Mouse (Mus musculus) monocyte, adult 5-6 weeks (primary cell): ENCODE measurements around the gene Klk1b8. TPM values are rescaled to one million over a fixed set of nuclear protein-coding genes. Genes with fewer than 3 reads are reported as not detected.
A peak's percentile ranks its signal among the peaks of the same experiment; 100 is the strongest.
"Not testable (repeated sequence)": the region's sequence is repeated elsewhere in the genome, so short reads cannot be mapped to it uniquely, and the experiment has no call there.

Experiments
- ATAC-seq: fragments of 153-309, 156-312 bp; replicated peaks from 2 replicates; pipeline ENCODE4 v1.8.0; 2017; ENCODE audit warnings: mild to moderate bottlenecking; ENCODE audit not compliant: low TSS enrichment, insufficient number of reproducible peaks, severe bottlenecking, poor library complexity, low FRiP score
- total RNA-seq: library from RNA; stranded (forward); fragments of 200-1000, 200-491, 200-594 nt; gene quantifications from 3 replicates; pipeline ENCODE4 v1.2.3, GENCODE M21; 2017

The Klk1b8 gene
- not detected in 3 replicates for total RNA-seq

DNA sequence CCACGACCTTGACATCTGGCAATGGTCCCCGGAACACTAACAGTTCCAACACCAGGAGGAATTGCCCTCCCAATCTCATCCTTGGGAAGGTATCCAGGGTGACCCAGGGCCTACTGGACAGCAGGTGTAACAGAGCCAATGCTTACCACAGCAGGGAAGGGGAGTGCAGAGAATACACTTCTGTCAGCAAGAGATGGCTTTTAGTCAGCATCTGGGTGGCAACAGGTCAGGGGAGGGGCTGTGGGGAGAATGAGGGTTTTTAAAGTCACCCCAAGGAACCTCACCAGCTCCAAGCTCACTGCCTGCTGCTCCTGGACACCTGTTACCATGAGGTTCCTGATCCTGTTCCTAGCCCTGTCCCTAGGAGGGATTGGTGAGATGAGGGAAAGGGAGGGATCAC is at the start of gene Klk1b8:
TSS of gene Klk1b8 (plus strand) at position 301 of the 400 bp plus-strand sequence.
- ATAC-seq = no peak

GRCm38 (mm10) chr7:43914821-43915220 is 35.6 kb upstream of the Klk1b8 start:
- ATAC-seq = no peak

GRCm38 (mm10) chr7:43918426-43918825 is 32.0 kb upstream of the Klk1b8 start:
- ATAC-seq = no peak

DNA sequence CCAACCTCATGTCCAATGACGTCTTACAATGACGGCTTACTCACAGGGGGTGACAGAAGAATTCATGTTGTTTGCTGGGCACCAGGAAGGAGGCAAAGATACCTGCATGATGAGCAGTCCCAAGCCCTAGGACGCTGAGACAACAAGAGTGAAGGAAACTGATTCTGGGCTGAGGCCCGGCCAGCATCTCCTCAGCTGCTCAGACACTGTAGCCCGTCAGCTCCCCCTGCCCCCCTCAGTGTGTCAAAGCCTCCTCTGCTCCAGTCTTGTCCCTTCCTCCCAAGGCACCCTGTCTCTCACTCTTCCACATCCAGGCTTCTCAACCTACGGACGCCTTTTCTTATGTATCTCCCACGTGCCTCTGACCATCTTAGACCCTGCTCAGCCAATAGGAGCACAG is 31.6 kb upstream of the Klk1b8 start:
- no peak for ATAC-seq

DNA sequence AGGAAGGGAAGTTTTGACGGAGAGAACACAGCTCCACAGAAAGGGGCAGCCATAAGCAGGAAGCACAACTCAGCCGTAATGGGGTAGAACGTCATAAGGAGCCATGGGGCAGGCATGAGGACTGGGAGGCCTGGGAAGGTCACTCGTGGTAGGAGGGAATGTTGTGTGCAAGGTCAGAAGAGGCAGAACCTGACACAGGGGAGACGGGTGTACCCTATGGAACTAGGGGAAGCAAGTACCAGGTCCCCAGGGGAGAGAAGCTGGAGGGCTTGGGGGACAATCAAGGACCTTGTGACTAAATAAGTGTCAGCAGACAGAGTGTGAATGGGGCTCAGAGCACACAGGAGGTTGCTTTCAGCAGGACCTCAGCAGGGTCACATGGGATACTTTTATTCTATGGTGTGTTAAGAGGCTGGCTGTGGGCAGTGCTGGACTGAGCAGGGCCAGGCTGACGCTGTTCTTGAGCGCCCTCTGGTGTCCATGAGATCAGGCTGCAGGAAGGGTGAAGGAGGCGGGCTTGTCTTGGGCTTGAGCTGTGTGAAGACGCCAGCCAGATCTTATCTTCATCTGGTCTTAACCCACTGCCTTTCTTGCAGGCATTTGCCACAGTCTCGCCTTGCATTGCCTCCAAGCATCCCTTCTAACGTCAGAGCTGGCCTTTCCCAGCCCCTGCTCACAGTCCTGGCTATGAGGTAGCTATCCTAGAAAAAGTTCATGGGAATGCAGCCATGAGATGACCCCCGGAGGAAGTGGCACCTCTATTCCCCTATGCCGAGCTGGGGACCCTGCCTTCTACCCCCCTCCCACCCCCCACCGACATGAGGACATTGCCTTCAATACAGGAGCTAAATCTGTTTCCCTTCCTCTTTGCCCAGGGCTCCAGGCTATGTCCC is 30.7 kb upstream of the Klk1b8 start:
- ATAC-seq = peak; percentile 70

DNA sequence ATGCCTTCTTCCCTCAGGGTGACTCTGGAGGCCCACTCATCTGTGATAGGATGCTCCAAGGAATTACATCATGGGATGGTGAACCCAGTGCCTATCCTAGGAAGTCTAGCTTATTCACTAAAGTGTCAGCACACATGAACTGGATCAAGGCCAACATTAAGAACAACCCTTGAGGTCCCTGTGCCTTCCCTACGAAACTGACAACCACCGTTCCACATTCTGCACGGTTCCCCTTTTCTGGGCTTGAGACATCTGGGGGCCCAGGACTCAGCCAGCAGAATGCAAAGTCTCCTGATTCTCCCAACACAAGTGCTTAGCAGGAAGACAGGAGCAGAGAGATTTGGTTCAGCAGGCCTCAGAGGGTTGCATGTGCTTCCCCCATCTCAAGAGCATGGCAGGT is 29.9 kb upstream of the Klk1b8 start:
- peak; percentile 54 for ATAC-seq

DNA sequence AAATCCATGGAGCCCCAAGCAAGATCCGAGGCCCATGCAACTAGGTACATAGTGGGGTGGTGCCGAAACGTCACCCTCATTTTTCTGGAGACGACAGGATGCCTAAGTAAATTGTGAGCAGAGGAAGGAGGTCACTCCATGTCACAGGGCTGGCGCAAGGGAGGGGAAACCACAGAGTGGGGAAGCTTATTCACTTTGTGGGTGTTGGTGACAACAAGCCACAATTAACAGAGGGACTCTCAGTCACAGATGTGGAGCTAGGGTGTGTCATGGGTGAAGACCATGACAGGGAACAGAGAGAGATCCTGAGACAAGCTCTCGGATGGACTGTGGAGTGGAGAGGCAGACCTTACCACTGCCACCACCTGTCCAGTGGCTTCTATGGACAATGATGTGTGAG is 29.4 kb upstream of the Klk1b8 start:
- ATAC-seq = peak; percentile 52; the same call in 1 of the 2 replicates

DNA sequence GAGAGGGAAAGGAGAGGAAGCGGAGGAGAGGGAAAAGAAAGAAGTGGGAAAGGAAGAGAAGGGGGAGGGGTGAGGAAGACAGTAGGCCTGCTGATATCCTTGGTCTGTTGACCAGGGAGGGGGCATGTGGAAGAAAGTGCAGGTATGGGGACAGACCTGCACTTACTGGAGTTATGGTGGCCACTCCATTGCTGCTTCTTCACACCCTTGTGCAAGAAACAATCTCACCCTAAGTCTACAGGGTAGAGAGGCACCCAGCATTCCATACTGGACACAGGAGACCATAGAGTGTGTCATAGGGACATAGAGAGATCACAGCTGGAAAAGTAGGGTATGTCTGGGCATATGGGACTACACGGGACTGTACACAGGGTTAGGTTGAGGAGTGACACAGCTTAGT is 28.5 kb upstream of the Klk1b8 start:
- no peak for ATAC-seq

GRCm38 (mm10) chr7:43925985-43926384 is 24.5 kb upstream of the Klk1b8 start:
- ATAC-seq = peak; percentile 44; the same call in 1 of the 2 replicates

- no peak; the same call in 1 of the 2 replicates for ATAC-seq
Observed at GRCm38 (mm10) chr7:43928521-43928920, 21.9 kb upstream of the Klk1b8 start.

DNA sequence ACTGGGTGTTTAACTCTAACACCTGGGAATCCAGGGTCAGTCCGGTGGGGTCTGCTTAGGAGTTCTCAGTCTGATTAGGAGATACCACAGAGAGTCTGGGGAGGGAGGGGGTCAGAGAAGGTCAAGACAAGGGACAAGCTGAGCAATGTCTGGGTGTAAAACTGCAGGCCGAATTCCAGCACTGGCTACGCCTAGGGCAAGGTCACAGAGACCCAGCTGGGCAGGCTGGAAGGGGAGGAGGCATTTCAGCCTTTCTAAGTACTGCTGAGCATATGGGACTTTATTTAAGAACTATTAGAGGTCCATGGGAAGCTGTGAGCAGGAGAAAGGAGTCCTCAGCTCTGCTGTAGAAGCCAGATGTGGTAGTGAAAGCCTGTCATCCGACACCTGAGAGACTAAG is 18.1 kb upstream of the Klk1b8 start:
- ATAC-seq = no peak

- ATAC-seq = no peak
Observed at GRCm38 (mm10) chr7:43933440-43933839, 17.0 kb upstream of the Klk1b8 start, which contains the start of gene Klk15. Gene Klk15, plus strand, starts transcription at chr7:43933740.

DNA sequence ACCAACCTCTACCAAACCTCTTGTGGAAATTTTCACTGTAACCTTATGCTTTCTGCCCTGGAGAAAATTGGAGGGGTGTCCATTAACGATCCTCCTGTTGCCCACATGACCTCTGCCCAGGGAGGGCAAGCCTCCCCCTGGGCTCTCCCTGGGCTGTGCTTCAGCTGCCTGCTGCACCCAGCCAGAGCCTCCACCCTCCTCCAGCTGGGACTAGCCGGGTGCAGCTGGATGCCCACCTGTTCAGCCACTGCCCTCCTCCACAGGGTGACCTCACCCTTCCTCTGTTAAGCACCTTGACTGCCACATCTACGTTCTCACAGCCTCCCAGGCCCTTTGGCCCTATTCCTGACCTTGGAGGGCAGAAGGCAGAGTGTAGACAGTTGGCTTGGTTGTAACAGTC is 15.7 kb upstream of the Klk1b8 start:
- ATAC-seq = no peak

- ATAC-seq = no peak
Observed at GRCm38 (mm10) chr7:43936551-43936950, 13.9 kb upstream of the Klk1b8 start.

DNA sequence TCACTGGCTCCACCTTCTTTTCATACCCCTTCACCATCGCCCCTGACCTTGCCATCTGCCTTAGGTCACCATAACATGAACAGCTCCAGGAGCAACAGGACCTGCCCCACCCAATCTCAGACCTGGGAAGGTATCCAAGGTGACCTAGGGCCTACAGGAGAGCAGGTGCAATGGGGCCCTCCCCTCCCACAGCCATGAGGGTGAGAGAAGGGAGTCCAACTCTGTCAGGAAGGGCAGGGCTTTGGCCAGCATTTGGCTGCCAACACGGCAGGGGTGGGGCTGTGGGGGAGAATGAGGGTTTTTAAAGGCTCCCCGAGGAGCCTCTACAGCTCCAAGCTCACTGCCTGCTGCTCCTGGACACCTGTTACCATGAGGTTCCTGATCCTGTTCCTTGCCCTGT is 8.2 kb upstream of the Klk1b8 start:
- not testable (repeated sequence) for ATAC-seq

- no peak for ATAC-seq
Observed at GRCm38 (mm10) chr7:43944727-43945264, 5.7 kb upstream of the Klk1b8 start.

- ATAC-seq = no peak
Observed at GRCm38 (mm10) chr7:43952703-43953102, 2.2 kb downstream of the Klk1b8 start.

DNA sequence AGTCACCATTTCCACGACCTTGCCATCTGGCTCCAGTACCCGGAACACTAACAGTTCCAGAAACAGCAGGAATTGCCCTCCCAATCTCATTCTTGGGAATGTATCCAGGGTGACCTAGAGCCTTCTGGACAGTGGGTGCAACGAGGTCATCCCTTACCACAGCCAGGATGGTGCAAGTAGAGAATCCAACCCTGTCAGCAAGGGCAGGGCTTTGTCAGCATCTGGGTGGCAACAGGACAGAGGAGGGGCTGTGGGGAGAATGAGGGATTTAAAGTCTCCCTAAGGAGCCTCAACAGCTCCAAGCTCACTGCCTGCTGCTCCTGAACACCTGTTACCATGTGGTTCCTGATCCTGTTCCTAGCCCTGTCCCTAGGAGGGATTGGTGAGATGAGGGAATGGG is 16.0 kb downstream of the Klk1b8 start, which contains the start of gene Klk1b1:
TSS of gene Klk1b1 (plus strand) at position 301 of the 400 bp plus-strand sequence.
- no peak for ATAC-seq

DNA sequence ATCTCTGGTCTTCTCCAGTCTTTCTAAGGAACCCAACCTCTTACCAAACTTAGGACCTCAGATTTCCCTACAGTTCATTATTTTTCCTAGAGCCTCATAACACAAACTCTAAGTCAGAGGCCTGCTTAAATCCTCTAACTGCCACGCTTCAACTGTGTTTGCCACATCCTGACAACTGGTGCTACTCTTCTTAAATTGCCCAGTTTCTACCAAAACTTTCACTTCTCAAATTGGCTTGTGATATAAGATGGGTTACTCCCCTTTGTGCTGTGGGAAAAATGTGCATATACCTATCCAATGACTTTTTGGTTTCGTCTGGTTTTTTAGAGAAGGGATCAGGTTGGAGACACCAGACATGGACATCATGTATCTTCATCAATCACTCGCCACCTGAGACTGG is 16.6 kb downstream of the Klk1b8 start:
- ATAC-seq = no peak

DNA sequence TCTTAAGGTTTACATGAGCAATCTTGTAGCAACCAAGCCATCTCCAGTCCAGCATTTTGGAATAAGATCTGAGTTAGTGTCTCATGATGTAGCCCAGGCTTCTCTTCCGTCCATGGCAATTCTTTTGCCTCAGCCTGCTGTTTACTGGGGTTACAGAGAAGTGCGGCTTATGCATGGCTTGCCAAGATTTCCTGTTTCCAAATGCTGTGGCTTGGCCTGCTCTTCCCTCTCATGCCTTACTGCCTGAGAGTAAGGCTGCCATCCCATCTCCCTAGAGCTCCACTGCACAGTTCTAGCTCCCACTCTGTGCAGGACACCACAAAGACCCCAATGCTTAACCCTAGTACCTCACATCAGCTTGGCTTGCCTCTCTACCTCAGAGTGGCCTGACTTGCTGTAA is 17.1 kb downstream of the Klk1b8 start:
- ATAC-seq = no peak
